Mouse (Mus musculus) forebrain, postnatal 0 days (tissue): ENCODE measurements at regions not wholly inside any gene's neighbourhood (a gene's known extent, or its start where the extent isn't known, plus 50 kb on each side); places are given as distances from the start of the nearest gene placed in this dataset.

ENCODE experiments used
- ATAC-seq: fragments of 200-750 bp; cut with Nextera tagmentation; 2 replicates; pipeline ENCODE4 v1.8.0; 2017; ENCODE audit warnings: mild to moderate bottlenecking, moderate library complexity
- DNase-seq: peaks from one replicate; pipeline ENCODE4 v3.0.0-alpha.2; 2015
- H3K27ac ChIP-seq: fragments of 300-500 bp; sonication (generic); 2 replicates; pipeline ENCODE4 v1.5.1; 2014; ENCODE audit warnings: low read depth, mild to moderate bottlenecking, antibody characterized with exemption, low read length, moderate library complexity, mixed read lengths
- H3K27me3 ChIP-seq: fragments of 300-500 bp; sonication (generic); 2 replicates; pipeline ENCODE4 v1.6.1; 2014; ENCODE audit warnings: mild to moderate bottlenecking, low read length, mixed read lengths; ENCODE audit not compliant: insufficient read depth
- H3K36me3 ChIP-seq: fragments of 300-500 bp; sonication (generic); 2 replicates; pipeline ENCODE4 v1.6.1; 2014; ENCODE audit warnings: mild to moderate bottlenecking, moderate library complexity; ENCODE audit not compliant: insufficient read depth
- H3K4me1 ChIP-seq: fragments of 300-500 bp; sonication (generic); 2 replicates; pipeline ENCODE4 v1.6.1; 2014; ENCODE audit warnings: antibody characterized with exemption; ENCODE audit not compliant: insufficient read depth
- H3K4me2 ChIP-seq: fragments of 300-500 bp; sonication (generic); 2 replicates; pipeline ENCODE4 v1.6.1; 2014; ENCODE audit warnings: low read depth, mild to moderate bottlenecking, moderate library complexity
- H3K4me3 ChIP-seq: fragments of 300-500 bp; sonication (generic); 2 replicates; pipeline ENCODE4 v1.5.1; 2014; ENCODE audit warnings: low read depth, low read length, mixed read lengths
- H3K9ac ChIP-seq: fragments of 300-500 bp; sonication (generic); 2 replicates; pipeline ENCODE4 v1.6.1; 2014; ENCODE audit warnings: mild to moderate bottlenecking
- H3K9me3 ChIP-seq: fragments of 300-500 bp; sonication (generic); 2 replicates; pipeline ENCODE4 v1.6.1; 2016; ENCODE audit warnings: low read length
- CTCF ChIP-seq: sonication (generic); IDR thresholded peaks from 2 replicates; pipeline ENCODE4 v1.5.1; 2016; ENCODE audit warnings: antibody characterized with exemption, control low read depth, low read depth
- WGBS: fragments of 180-500 bp; shearing (Covaris S2); extraction: QIAGEN DNeasy Blood & Tissue Kit; methylation state at CpG from one replicate; pipeline ENCODE4 v1.1.7; 2014; 5-methylcytosine and 5-hydroxymethylcytosine counted together

DNA sequence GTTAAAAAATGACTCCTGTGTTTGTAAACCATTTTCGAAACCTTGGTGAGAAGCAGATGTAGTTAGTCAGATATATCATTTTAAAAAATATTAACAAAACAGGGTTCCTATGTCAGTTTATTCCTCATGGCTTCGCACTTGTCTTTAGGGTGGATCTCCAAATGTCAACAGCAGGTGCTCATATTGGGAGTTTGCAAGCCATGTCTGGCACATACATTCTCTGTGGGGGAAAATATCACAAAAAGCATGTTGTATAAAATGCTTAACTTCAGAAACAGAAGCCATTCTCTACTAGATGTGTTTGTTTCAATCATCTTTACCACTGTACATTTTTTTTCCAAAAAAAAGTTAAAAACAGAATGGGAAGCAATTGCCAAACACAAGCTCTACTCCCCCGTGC is 534.7 kb upstream of the Zic4 start:
- no peak for TF ChIP-seq CTCF
- DNase-seq (no peak), ATAC-seq (no peak)
- no peaks in the 10 kb centered on the region for H3K4me1 ChIP-seq
- 72% methylated on average over 3 of the region's 3 CpGs for WGBS
- H3K4me2 ChIP-seq = no peak overlapping the region
- H3K27ac ChIP-seq = no peak overlapping the region
- H3K36me3 ChIP-seq = no peaks in the 10 kb centered on the region
- no peaks in the 10 kb centered on the region for H3K27me3 ChIP-seq
- no peaks in the 10 kb centered on the region for H3K9me3 ChIP-seq
- no peak overlapping the region for H3K9ac ChIP-seq
- H3K4me3 ChIP-seq = no peak overlapping the region

DNA sequence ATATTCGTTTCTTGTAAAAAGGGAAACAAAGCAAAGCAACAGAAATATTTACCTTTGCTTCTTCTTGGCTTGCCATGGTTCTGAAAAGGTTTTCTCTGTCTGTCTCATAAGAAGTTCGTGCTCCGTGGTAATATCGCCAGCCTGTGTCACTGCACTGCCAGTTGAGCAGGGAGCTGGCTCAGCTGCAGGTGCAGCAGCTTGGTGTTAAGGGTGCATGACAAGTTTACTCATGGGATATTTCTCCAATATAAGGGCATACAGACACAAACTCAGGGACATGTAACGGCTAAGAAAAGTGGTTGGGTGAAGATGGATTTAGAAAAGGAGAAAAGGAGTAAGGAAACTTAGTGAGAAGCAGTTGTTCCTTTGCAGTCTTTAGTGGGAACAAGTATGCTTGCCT is 533.5 kb upstream of the Zic4 start:
- TF ChIP-seq CTCF = no peak
- H3K27ac ChIP-seq = no peak overlapping the region

DNA sequence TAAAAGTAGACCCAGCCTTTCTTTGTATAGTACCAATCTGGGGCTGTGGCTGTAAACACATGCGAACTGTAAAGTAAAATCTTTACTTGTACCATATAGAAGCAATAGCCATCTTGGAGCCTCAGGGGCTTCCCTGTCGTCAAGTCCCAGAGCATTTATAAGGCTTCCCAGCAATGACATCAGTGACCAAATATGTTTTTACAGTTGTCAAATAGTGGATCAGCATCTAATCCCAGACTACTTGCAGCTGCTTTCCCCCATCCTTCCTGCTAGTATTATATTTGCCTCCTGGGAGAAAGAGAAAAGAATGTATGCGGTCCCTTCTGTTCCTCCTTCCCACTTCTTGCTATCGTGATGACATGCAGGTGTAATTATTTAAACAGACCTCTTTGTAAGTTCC is 531.5 kb upstream of the Zic4 start:
- ATAC-seq = no peak
- Histone ChIP-seq H3K4me1 (no peaks in the 10 kb centered on the region), H3K9me3 (no peaks in the 10 kb centered on the region), H3K9ac (no peak overlapping the region), H3K36me3 (no peaks in the 10 kb centered on the region), H3K27ac (no peak overlapping the region), H3K4me2 (no peak overlapping the region), H3K4me3 (no peak overlapping the region), H3K27me3 (no peaks in the 10 kb centered on the region)
- TF ChIP-seq CTCF = no peak
- 67% methylated on average over 4 of the region's 4 CpGs for WGBS
- no peak for DNase-seq

More for the DNA sequence above, 533.5 kb upstream of the Zic4 start:
- 32% methylated on average over 5 of the region's 5 CpGs for WGBS
- Histone ChIP-seq H3K9ac (no peak overlapping the region), H3K27me3 (no peaks in the 10 kb centered on the region), H3K4me1 (no peaks in the 10 kb centered on the region), H3K9me3 (no peaks in the 10 kb centered on the region), H3K4me2 (peak overlapping the region; percentile 15; the same call in 1 of the 2 replicates), H3K36me3 (no peaks in the 10 kb centered on the region), H3K4me3 (no peak overlapping the region)
- ATAC-seq (no peak), DNase-seq (peak; percentile 16)

DNA sequence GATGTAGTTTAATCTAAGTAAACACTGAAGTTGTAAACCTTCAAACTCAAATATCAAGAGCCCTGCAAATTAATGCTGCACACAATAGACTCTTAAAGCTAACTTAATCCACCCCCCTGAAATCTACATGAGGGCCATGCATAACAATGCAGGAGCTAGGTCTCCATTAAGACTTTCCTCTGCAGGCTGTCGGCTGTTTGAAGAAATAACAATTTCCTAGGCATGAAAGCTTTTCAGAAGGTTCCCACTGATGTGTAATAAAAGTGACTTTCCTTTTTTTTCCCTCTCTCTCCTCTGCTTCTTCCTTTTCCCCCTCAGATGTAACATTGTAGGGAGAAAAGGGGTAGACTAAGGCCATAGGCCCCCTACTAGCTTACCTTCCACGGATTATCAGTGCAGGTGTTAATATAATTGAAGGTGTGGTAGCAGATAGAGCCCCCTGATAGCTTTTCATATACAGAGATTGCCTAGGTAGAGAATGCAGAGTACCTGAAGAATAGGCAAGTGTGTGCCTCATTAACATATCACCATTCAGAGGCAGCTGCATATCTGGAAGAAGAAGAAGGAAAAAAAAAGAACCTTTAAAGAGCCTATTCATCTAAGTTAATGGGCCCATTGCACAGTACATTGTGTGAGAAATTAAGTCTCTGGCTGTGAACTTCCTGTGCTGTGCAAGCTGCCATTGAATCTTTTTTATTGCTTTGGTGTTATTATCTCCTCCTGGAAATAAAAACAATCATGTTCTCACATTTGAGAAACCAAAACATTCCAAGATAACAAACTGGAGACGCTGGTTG is 528.3 kb upstream of the Zic4 start:
- WGBS = 3% methylated on average over 3 of the region's 3 CpGs
- no peak for DNase-seq
- no peak overlapping the region for H3K4me3 ChIP-seq

DNA sequence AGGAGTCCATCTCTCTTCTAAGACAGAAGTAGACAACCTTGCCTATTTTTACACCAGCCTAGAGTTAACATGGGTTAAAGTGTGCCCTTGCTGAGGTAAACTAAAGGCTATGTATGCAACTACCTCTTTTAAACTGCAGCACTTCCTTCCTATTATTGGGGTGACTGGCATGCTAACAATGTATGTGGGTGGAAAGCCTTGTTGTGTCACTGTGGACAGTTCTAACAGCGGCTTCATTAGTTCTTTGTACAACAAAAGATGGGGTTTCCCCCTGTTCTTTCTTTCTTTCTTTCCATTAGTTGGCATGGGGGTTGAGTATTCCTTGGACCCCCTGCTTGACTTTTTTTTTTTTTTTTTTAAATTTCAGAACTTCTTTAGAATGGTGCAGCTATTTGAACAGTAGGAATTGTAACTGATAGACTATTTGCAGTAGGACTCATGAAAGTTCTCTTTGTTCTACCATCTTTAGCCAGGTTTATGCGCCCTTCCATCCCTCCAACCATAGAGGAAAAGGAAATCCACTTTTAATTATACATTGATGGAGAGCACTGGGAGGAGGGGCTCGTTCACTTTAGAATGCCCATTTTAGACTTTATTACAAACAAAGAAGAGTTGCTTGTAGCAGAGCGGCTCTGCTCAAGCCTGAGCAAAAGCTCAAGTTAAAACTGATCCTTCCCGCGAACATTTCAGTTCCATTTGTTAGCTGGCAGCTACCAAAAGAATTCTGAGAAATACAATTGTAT is 523.9 kb upstream of the Zic4 start:
- WGBS = 14% methylated on average over 6 of the region's 6 CpGs
- no peak overlapping the region for H3K27ac ChIP-seq

More for the DNA sequence above, 528.3 kb upstream of the Zic4 start:
- Histone ChIP-seq H3K27me3 (no peaks in the 10 kb centered on the region), H3K36me3 (no peaks in the 10 kb centered on the region), H3K27ac (no peak overlapping the region), H3K9me3 (no peaks in the 10 kb centered on the region), H3K9ac (no peak overlapping the region), H3K4me2 (no peak overlapping the region), H3K4me1 (no peaks in the 10 kb centered on the region)
- no peak for ATAC-seq
- TF ChIP-seq CTCF = no peak

DNA sequence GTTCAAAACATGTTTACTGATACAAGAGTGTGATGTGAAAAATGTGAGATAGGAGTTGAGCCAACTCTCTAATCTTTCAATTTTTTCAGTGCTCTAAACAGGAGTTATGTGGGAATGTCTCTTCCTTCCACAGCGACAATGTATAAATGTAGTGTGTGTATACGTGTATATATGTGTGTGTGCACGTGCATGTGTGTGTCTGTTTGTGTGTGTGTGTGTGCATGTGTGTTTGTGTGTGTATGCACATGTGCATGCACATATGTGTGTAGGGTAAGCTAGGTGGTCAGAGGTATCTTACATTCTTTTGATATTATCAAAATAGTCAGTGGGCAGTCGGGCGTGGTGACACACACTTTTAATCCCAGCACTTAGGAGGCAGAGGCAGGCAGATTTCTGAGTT is 511.2 kb upstream of the Zic4 start:
- H3K9ac ChIP-seq = no peak overlapping the region
- ATAC-seq = no peak
- WGBS = 89% methylated on average over 5 of the region's 5 CpGs
- DNase-seq = no peak
- H3K36me3 ChIP-seq = no peaks in the 10 kb centered on the region
- no peak for TF ChIP-seq CTCF
- H3K4me3 ChIP-seq = no peak overlapping the region
- no peak overlapping the region for H3K27ac ChIP-seq
- H3K4me2 ChIP-seq = no peak overlapping the region
- no peaks in the 10 kb centered on the region for H3K9me3 ChIP-seq
- H3K27me3 ChIP-seq = no peaks in the 10 kb centered on the region
- H3K4me1 ChIP-seq = no peaks in the 10 kb centered on the region

More for the DNA sequence above, 523.9 kb upstream of the Zic4 start:
- ATAC-seq (no peak), DNase-seq (no peak)
- no peak overlapping the region for H3K4me3 ChIP-seq
- no peak overlapping the region for H3K9ac ChIP-seq
- H3K36me3 ChIP-seq = no peaks in the 10 kb centered on the region
- H3K27me3 ChIP-seq = no peaks in the 10 kb centered on the region
- H3K9me3 ChIP-seq = no peaks in the 10 kb centered on the region
- no peak overlapping the region for H3K4me2 ChIP-seq
- H3K4me1 ChIP-seq = no peaks in the 10 kb centered on the region
- TF ChIP-seq CTCF = no peak

DNA sequence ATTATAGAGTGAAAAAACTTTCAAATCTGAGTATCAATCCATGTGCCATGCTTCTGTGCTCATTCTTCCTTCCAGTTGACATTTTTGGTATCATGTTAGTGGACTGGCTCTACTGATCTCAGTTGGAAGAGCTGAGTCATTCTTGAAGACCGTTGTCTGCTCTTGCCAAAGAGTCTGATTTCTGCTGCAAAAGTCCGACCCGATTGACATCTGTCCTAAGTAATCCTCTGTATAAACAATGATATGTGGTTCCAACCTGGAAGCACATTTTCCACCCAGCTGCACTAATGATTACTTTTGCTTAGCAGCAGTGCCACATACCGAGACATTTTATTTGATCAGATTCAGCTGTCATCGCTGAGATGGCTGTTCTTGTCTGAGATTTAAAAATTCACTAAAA is 490.6 kb upstream of the Zic4 start:
- no peaks in the 10 kb centered on the region for H3K27me3 ChIP-seq
- TF ChIP-seq CTCF = no peak
- WGBS = 38% methylated on average over 5 of the region's 5 CpGs
- H3K4me3 ChIP-seq = no peak overlapping the region
- no peaks in the 10 kb centered on the region for H3K4me1 ChIP-seq
- no peak for DNase-seq
- no peak overlapping the region for H3K4me2 ChIP-seq
- H3K9me3 ChIP-seq = no peaks in the 10 kb centered on the region
- H3K36me3 ChIP-seq = no peaks in the 10 kb centered on the region
- no peak overlapping the region for H3K9ac ChIP-seq
- no peak overlapping the region for H3K27ac ChIP-seq
- no peak for ATAC-seq
